Mouse (Mus musculus): ENCODE results near the gene Sox14. TPM values are rescaled to one million over a fixed set of nuclear protein-coding genes. Genes with fewer than 3 reads are reported as not detected.

Gene Sox14
- not detected for total RNA-seq (2021)

DNA sequence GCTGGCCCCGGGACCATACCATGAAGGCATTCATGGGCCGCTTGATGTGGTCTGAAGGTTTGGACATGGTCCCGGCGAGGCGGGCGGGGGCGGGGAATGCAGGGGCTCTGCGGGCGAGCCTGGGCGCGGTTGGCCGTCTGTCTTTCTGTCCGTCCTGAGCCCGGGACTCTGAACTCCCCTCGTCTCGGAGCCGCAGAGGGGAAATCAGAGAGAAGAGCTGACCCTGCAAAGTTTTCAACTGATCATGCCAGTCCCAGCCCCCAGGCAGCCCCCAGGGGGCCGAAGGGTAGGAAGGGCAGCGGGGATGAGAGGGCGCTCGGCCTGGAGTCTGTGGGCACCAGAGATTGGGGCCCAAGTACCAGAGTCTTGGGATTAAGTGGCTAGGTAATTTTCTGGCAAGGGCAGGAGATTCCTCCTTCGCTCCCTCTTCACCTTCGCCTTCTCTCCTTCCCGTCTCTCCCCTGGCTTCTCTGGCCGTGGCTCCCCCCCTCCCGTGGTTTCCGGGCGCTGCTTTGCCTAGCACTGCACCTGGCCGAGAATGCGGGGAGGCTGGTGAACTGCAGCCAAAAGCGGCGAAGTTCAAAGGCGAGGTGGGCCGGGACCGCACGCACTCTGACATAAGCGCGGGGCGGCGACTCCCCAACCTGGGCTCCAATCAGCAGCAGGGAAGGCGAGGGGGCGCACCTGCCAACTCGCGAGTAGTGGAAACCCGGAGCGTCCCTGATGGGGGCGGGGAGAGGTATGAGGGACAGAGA lies at the start of gene Sox14:
Gene Sox14, minus strand, starts transcription at position 553 of the 755 bp plus-strand sequence.
- no peak for DNase-seq

DNA sequence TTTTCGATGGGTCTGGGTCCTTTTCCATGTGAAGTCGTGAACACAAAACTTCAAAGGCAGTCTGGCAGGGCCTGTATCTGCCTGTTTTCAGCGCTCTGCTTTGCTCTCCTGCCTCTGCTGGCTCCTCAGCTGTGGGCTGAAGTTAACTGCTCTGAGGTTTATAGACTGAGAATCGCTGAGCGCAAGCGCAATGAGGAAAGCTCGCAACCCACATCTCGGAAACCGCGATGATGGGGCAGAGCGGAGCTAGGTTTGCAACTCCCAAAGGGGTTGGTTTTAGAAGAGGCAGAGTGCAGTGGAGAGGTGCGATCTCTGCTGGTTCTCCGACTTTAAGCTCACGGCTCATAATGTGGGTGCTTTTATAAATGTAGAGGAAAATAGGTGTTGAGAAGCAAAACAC lies 3.3 kb upstream of the Sox14 start:
- DNase-seq: no peak

DNA sequence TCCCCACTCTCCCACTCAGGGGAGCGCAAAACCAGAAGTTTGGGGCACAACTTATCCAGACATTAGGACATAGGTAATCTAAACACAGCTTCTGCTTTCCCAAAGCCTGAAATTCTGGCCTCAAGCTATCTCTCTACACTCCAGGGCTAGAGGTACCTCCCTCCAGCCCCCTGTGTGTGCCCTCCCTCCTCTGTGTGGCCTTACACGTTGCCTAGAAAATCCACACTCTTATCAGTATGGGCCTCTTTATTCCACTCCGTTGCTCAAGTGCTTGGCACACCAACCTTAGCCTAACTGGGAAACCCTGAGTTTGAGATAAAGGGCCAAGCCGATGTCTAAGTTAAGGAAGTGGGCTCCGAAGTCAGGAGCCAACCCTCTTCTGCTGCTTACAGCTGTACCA lies 2.6 kb upstream of the Sox14 start:
- no peak for DNase-seq

DNA sequence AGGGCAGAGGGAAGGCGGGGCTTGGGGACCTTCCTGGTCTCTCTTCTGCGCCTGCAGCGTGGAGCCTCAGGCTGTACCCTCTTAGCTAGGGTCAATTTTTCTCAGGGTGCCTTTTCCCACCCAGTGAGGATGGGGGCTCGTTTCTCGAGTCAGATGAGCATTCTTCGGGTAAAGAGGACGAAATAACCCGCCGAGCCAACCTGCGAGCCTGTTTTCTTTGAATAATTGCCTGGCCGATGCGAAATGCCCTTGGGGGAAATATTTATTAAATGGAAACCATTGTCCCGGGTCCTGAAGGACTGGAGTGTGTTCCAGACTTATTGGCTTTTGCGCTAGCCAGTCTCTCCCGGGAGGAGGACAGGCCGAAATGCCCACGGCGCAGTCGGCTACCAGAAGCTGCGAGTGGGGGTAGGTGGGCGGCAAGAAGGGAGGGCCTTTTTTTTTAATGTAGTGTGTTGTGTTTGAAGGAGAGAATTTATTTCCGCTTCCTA lies 1.1 kb upstream of the Sox14 start:
- DNase-seq: no peak

DNA sequence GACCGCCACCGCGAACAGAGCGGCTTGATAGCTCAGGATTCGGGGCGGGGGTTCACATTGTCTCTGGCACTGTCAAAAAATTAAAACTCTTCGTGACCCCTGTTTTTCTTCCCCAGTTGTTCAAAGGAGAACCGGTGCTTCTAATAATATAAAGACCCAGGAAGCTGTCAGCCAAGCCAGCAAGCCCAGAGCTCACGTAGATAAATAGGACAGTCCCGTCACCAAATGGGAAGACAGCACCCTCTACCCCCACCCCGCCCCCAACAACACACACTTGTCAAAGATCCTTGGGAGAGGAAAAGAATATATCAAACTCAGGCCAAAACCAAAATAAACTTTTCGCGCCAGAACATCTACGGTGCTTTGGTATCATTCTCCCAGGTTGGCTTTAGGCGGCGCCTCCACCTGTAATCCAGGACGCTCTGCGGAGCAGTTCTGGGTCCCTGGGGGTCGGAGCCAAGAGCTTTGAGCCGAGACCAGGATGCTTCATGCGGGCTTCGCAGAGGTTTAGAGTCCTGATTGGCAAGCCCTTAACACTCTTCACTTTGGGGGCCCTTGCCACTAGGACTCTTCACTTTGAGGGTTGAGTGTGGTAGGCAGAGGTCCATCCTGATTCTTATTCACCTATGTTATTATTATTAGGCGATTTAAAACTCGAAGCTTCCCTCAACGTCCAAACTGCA lies 544 bp upstream of the Sox14 start:
- no peak for DNase-seq

DNA sequence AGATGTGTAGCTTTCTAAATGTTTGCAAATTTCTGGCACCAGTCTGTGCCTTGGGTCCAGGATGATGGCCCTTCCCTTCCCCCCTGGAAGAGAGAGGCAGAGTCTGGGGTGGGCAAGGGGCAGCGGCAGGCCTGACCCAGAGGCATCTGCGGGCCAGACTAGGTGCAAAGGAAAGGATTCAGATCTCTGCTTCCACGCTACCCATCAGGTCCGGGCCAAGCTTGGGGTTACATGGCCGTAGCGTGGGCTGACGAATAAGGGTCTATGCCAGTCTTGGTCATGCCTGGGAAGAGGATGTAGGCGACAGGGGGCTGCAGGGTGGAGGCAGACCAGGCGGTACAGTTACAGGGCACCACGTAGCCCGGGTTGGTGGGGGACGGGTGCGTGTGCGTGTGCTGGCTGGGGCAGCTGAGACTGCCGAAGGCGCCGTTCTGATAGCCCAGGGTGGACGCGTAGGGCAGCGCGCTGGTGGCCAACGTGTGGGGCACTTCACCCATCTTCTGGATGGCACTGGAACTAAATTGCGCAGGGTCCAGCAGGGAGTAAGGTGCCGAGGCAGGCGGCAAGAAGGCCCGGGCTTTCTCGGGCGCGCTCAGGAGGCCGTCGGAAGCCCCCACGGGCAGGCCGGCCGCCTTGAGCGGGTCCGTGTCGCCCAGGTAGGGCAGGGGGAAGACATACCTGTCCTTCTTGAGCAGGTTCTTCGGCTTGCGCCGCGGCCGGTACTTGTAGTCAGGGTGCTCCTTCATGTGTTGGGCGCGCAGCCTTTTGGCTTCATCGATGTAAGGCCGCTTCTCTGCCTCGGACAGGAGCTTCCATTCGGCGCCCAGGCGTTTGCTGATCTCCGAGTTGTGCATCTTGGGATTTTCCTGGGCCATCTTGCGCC lies 994 bp downstream of the Sox14 start:
- no peak for DNase-seq

GRCm38 (mm10) chr9:99873721-99874120 lies 2.2 kb downstream of the Sox14 start:
- DNase-seq: no peak

DNA sequence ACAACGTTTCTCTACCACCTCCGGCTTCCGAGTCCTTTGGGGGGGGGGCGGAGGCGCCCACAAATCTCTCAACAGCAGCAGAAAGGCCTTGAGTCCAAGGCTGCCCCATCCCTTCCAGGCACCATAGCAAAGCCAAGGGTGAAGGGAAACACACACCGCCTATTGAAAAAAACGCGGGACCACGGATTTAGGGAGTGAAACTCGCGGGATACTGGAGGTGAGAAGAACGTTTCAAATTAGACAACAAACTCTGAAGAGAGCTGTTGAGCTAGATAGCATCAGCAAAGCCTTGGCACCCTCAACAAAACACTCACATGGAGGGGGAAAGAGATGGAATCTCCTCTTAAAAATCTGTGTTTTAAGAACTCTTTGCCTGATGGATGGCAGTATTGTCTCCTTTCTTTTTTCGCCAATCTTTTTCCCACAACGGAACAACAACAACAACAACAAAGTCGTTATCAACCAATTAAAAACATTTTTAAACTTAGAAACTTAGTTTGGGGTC lies 2.8 kb downstream of the Sox14 start:
- no peak for DNase-seq

- DNase-seq: no peak
Observed at GRCm38 (mm10) chr9:99872204-99873115, 3.5 kb downstream of the Sox14 start.

- DNase-seq: no peak
Observed at GRCm38 (mm10) chr9:99871556-99872203, 4.3 kb downstream of the Sox14 start.

- no peak for DNase-seq
Observed at GRCm38 (mm10) chr9:99870780-99871555, 5.0 kb downstream of the Sox14 start.

GRCm38 (mm10) chr9:99869936-99870779 lies 5.8 kb downstream of the Sox14 start:
- DNase-seq: no peak

GRCm38 (mm10) chr9:99869275-99869674 lies 6.7 kb downstream of the Sox14 start:
- no peak for DNase-seq

DNA sequence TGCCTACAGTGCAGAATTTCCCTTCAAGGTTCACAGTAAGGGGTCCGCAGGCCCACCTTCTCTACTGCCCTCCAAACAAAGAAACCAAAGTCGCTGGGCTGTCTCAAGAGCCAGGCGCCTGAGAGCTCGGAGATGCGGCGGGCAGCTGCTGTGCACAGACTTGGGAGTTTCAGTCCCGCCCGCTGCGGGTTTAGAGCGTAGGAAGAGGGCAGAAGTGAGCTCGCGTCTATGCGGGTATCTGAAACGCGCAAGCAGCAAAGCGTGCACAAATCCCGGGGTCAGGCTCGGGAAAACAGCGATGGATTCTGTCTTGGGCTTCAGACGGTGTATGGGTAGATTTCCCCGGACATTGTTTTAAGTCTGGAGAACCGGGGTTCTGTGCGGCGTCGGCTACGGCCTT lies 7.4 kb downstream of the Sox14 start:
- DNase-seq: no peak

- DNase-seq: no peak
Observed at GRCm38 (mm10) chr9:99868054-99868453, 7.9 kb downstream of the Sox14 start.

- DNase-seq: no peak
Observed at GRCm38 (mm10) chr9:99862936-99863335, 13.0 kb downstream of the Sox14 start.

DNA sequence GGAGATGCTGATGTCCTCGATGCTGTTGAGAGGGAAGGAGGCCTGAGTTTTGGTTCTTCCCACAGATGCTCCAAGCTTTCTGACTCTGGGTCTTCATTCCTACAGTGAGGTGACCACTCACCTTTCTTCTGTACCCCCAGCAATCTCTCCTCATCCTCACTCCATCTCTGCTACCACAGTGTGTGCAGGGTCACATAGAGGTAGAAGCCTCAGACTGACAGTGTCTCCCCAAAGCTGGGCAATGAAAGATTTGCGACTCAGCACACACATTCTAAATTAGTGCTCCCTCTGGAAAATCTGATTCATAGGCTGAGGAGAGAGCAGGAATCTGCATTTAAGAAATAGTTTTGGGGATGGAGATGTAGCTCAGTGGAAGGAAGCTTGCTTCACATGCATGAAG lies 21.5 kb downstream of the Sox14 start:
- no peak for DNase-seq

DNA sequence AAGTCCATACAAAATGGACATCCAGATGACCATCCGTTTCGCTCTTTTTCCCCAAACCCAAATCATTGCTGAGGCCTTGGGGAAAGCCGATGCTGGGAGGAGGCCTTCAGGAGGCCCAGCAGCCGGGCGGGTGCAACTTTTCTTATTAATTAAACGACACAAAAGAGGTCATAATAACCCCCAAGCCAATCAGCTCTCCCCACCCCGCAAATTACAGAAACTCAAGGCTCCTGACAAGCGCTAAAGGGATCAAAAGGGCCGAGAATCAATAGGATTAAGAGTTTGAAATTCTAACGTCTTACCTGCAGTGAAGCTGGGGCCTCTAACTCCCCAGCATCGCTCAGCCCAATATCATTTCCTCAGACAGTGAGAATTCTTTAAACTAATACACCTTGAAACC lies 22.6 kb downstream of the Sox14 start:
- DNase-seq: no peak

DNA sequence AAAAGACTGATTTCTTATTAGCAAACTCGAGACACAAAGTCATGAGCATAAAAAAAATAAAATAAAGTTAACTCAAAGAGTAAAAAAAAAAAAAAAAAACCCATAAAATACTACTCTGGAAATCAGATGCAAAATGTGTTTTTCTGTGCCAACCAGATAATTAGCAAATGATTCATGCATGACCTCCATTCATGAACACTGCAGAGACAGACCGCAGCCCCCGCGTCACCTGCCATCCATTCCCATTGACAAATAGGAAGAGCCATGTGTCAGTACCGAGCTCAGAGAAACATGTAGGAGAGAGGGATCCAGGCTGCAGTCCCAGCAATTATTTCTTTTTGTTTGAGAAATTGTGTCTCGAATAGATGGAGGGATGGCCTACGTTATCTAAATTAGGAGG lies 25.6 kb downstream of the Sox14 start:
- no peak for DNase-seq

Data from heart, postnatal 4 days (tissue).